Mouse (Mus musculus) midbrain, embryonic 13.5 days (tissue): ENCODE results near the gene Mfsd6. TPM values are rescaled to one million over a fixed set of nuclear protein-coding genes. Genes with fewer than 3 reads are reported as not detected.

Experiments used
- ATAC-seq: fragments of 200-750 bp; cut with Nextera tagmentation; 2 replicates; pipeline ENCODE4 v1.8.0; 2017; ENCODE audit warnings: mild to moderate bottlenecking, moderate TSS enrichment, moderate library complexity
- H3K27ac ChIP-seq: fragments of 300-500 bp; sonication (generic); 2 replicates; pipeline ENCODE4 v1.5.1; 2015; ENCODE audit warnings: inconsistent platforms, mild to moderate bottlenecking, moderate library complexity
- H3K27me3 ChIP-seq: fragments of 300-500 bp; sonication (generic); 2 replicates; pipeline ENCODE4 v1.6.1; 2015; ENCODE audit warnings: mild to moderate bottlenecking, inconsistent platforms
- H3K36me3 ChIP-seq: fragments of 300-500 bp; sonication (generic); 2 replicates; pipeline ENCODE4 v1.6.1; 2015; ENCODE audit warnings: mild to moderate bottlenecking, inconsistent platforms
- H3K4me1 ChIP-seq: fragments of 300-500 bp; sonication (generic); replicated peaks from 2 replicates; pipeline ENCODE4 v1.6.1; 2015; ENCODE audit warnings: inconsistent platforms
- H3K4me2 ChIP-seq: fragments of 300-500 bp; sonication (generic); replicated peaks from 2 replicates; pipeline ENCODE4 v1.6.1; 2015; ENCODE audit warnings: moderate library complexity, mild to moderate bottlenecking, inconsistent platforms
- H3K4me3 ChIP-seq: fragments of 300-500 bp; sonication (generic); replicated peaks from 2 replicates; pipeline ENCODE4 v1.5.1; 2015; ENCODE audit warnings: mild to moderate bottlenecking, inconsistent platforms
- H3K9ac ChIP-seq: fragments of 300-500 bp; sonication (generic); replicated peaks from 2 replicates; pipeline ENCODE4 v1.6.1; 2015; ENCODE audit warnings: mild to moderate bottlenecking, inconsistent platforms
- H3K9me3 ChIP-seq: fragments of 300-500 bp; sonication (generic); 2 replicates; pipeline ENCODE4 v1.6.1; 2016; ENCODE audit warnings: mild to moderate bottlenecking, inconsistent platforms
- WGBS: fragments of 180-500 bp; shearing (Covaris S2); methylation state at CpG from one replicate; pipeline ENCODE4 v1.1.7; 2015; 5-methylcytosine and 5-hydroxymethylcytosine counted together
- polyA plus RNA-seq: library from polyadenylated mRNA; unstranded; fragments of >200 nt; fragmentation: Nextera tagmentation; extraction: Ambion mirVana; gene quantifications from 2 replicates; pipeline ENCODE4 v1.2.1, GENCODE M21; 2015

Mfsd6 gene
- polyA plus RNA-seq, 1 experiment from 2014 or later: 8.1 TPM

DNA sequence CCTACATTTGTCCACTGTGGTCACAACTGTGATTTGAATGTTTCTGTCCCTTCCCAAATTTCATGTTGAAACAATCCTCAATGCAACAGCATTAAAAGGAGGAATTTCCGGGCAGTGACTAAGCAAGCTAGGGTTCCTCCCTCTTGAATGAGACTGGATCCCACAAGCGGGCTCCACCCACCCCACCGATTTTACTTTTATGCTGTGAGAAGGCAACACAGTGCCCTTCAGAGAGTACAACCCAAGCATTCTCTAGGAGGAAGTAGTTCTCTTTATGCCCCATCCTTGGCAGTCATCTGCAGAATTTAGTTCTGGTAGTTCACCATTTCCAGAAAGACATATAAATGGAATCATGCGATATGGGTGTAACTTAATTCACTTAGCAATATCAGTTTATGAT, 6.9 kb upstream of the Mfsd6 start:
- no peak overlapping the region for H3K4me2 ChIP-seq
- no peak overlapping the region for H3K27ac ChIP-seq
- H3K9me3 ChIP-seq: no peaks in the 10 kb centered on the region
- no peak overlapping the region for H3K4me3 ChIP-seq
- 88% methylated on average over 4 of the region's 4 CpGs for WGBS
- ATAC-seq: no peak
- no peaks in the 10 kb centered on the region for H3K4me1 ChIP-seq
- 0 out of 2 replicates have a peak, but pooled peaks cover under 1% of the 10 kb centered on the region for H3K27me3 ChIP-seq
- H3K36me3 ChIP-seq: no peaks in the 10 kb centered on the region
- H3K9ac ChIP-seq: no peak overlapping the region

DNA sequence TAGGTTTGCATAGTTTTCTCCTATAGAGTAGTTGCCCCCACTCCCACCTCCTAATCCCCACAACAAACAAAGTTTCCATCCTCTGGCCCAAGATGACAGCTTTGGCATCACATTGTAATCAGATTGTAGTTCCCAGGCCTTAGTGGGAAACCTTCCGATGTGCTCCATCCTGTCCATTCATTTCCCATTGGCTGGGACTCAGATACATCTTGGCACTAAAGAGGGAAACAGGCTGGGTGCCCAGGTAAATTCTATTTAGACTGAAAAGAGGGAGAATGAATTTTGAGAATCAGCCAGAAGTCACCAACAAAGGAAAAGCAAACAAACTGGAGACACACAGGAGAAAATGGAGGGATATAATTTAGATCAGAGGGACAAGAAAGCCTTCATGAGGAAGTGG, 3.0 kb upstream of the Mfsd6 start:
- no peak overlapping the region for H3K4me2 ChIP-seq
- H3K4me3 ChIP-seq: no peak overlapping the region
- no peaks in the 10 kb centered on the region for H3K9me3 ChIP-seq
- H3K27me3 ChIP-seq: 0 out of 2 replicates have a peak, but pooled peaks cover 3% of the 10 kb centered on the region
- H3K4me1 ChIP-seq: peaks cover 17% of the 10 kb centered on the region
- H3K9ac ChIP-seq: no peak overlapping the region
- H3K36me3 ChIP-seq: no peaks in the 10 kb centered on the region
- no peak overlapping the region for H3K27ac ChIP-seq
- 83% methylated on average over 1 of the region's 1 CpGs for WGBS
- no peak for ATAC-seq

- no peak for ATAC-seq
- no peaks in the 10 kb centered on the region for H3K9me3 ChIP-seq
- H3K27me3 ChIP-seq: 0 out of 2 replicates have a peak, but pooled peaks cover 3% of the 10 kb centered on the region
- H3K27ac ChIP-seq: no peak overlapping the region
- no peaks in the 10 kb centered on the region for H3K36me3 ChIP-seq
- 94% methylated on average over 5 of the region's 5 CpGs for WGBS
- H3K9ac ChIP-seq: no peak overlapping the region
- H3K4me3 ChIP-seq: no peak overlapping the region
- H3K4me2 ChIP-seq: no peak overlapping the region
- peaks cover 20% of the 10 kb centered on the region for H3K4me1 ChIP-seq
Observed at GRCm38 (mm10) chr1:52728857-52729489, 1.7 kb upstream of the Mfsd6 start.

GRCm38 (mm10) chr1:52726371-52727055, 749 bp downstream of the Mfsd6 start:
- H3K9ac ChIP-seq: peak overlapping the region; percentile 94
- H3K9me3 ChIP-seq: no peaks in the 10 kb centered on the region
- H3K4me1 ChIP-seq: peaks cover 20% of the 10 kb centered on the region
- 0% methylated on average over 51 of the region's 56 CpGs for WGBS
- 0 out of 2 replicates have a peak, but pooled peaks cover 3% of the 10 kb centered on the region for H3K27me3 ChIP-seq
- H3K36me3 ChIP-seq: no peaks in the 10 kb centered on the region
- peak overlapping the region; percentile 81 for H3K4me2 ChIP-seq
- ATAC-seq: peak; percentile 83
- H3K4me3 ChIP-seq: peak overlapping the region; percentile 87
- peak overlapping the region; percentile 92 for H3K27ac ChIP-seq

GRCm38 (mm10) chr1:52722586-52722985, 4.7 kb downstream of the Mfsd6 start:
- peaks cover 20% of the 10 kb centered on the region for H3K4me1 ChIP-seq
- H3K36me3 ChIP-seq: no peaks in the 10 kb centered on the region
- ATAC-seq: no peak
- no peak overlapping the region for H3K27ac ChIP-seq
- no peak overlapping the region for H3K9ac ChIP-seq
- H3K4me2 ChIP-seq: no peak overlapping the region
- WGBS: 73% methylated on average over 4 of the region's 4 CpGs
- H3K27me3 ChIP-seq: no peaks in the 10 kb centered on the region
- no peak overlapping the region for H3K4me3 ChIP-seq
- H3K9me3 ChIP-seq: no peaks in the 10 kb centered on the region

- H3K4me1 ChIP-seq: peaks cover 13% of the 10 kb centered on the region
- H3K4me2 ChIP-seq: no peak overlapping the region
- no peak overlapping the region for H3K4me3 ChIP-seq
- no peaks in the 10 kb centered on the region for H3K36me3 ChIP-seq
- H3K9me3 ChIP-seq: no peaks in the 10 kb centered on the region
- WGBS: 64% methylated on average over 5 of the region's 5 CpGs
- ATAC-seq: no peak
- no peak overlapping the region for H3K27ac ChIP-seq
- no peaks in the 10 kb centered on the region for H3K27me3 ChIP-seq
- no peak overlapping the region for H3K9ac ChIP-seq
Observed at GRCm38 (mm10) chr1:52719096-52719495, 8.2 kb downstream of the Mfsd6 start.

DNA sequence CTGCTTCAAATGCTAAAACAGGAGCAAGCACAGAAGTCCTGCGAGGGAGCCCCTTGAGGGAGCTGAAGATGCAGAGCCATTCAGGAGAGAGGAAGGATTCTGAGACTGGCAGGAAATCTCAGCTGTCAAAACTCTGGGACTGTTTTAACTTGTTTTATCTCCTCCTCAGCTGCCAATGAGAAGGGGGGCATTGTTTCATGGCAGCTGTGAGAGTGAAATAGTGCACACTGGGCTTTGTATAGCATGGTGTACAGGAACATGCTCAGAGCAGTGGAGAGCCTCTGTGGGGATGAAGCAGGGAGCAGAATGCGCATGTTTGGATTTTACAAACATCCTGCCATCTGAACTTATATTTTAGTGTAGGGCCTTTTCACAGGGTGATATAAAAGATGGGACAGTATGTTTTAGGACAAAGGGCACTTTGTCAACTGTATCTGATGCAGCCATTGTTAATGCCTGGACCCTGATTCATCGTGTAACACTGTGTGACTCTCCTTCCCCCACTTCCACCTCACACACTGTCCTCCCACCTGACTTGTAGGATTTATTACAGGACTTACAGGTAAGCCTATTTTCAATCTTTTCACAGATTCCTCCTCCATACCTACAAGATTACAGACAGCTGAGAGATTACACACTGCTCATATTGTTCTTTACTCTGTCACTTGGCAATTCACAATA, 9.1 kb downstream of the Mfsd6 start:
- no peak overlapping the region for H3K4me2 ChIP-seq
- H3K9me3 ChIP-seq: no peaks in the 10 kb centered on the region
- peak; percentile 63; the same call in 1 of the 2 replicates for ATAC-seq
- WGBS: 72% methylated on average over 3 of the region's 3 CpGs
- H3K4me1 ChIP-seq: peaks cover 17% of the 10 kb centered on the region
- H3K27me3 ChIP-seq: no peaks in the 10 kb centered on the region
- no peak overlapping the region for H3K4me3 ChIP-seq
- H3K9ac ChIP-seq: no peak overlapping the region
- H3K36me3 ChIP-seq: no peaks in the 10 kb centered on the region
- peak overlapping the region; percentile 25; the same call in 1 of the 2 replicates for H3K27ac ChIP-seq

GRCm38 (mm10) chr1:52714451-52714850, 12.8 kb downstream of the Mfsd6 start:
- WGBS: 33% methylated on average over 1 of the region's 1 CpGs
- H3K4me1 ChIP-seq: peaks cover 17% of the 10 kb centered on the region
- H3K36me3 ChIP-seq: no peaks in the 10 kb centered on the region
- H3K9ac ChIP-seq: no peak overlapping the region
- ATAC-seq: no peak
- H3K27me3 ChIP-seq: no peaks in the 10 kb centered on the region
- no peaks in the 10 kb centered on the region for H3K9me3 ChIP-seq
- no peak overlapping the region for H3K27ac ChIP-seq
- no peak overlapping the region for H3K4me3 ChIP-seq
- H3K4me2 ChIP-seq: no peak overlapping the region

DNA sequence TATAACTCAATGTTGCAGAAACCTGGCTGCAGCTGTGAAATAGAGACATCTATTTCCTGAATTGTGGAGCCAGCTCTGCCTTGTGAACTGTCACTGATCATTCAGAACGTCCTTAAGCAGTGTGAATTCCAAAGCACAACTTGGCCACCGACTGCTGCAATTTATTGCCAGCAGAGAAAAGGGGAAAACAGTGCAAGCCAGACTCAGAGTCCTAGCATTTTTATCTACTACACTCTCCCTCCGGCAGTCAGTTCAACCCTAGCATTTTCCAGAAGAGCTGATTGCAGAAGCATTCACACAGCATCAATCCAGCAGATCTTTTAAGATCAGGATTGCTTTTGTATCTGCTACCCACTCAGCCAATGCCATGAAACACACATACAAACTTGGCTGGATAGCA, 13.2 kb downstream of the Mfsd6 start:
- ATAC-seq: no peak
- H3K27ac ChIP-seq: no peak overlapping the region
- no peaks in the 10 kb centered on the region for H3K27me3 ChIP-seq

DNA sequence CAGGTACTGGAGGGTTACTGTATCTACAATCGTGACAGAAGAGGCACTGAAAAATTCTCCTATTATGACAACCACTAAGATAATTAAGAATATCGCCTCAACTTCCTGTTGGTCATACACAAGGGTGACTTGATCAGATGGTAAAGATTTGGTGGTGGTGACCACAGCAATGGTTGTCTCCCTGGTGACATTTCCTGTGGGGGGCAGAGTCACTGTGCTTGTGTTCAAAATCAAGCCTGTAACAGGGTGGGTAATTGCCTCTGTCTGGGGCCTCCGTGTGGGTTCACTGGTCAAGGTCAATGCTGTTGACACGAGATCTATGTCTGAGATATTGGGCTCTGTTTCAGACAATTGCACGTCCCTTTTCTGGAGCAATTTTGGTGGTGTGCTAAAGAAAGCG, 18.5 kb downstream of the Mfsd6 start:
- no peaks in the 10 kb centered on the region for H3K9me3 ChIP-seq
- no peak overlapping the region for H3K4me2 ChIP-seq
- H3K4me3 ChIP-seq: no peak overlapping the region
- no peak overlapping the region for H3K9ac ChIP-seq
- ATAC-seq: no peak
- H3K27ac ChIP-seq: no peak overlapping the region
- peaks cover 17% of the 10 kb centered on the region for H3K36me3 ChIP-seq
- H3K27me3 ChIP-seq: no peaks in the 10 kb centered on the region
- H3K4me1 ChIP-seq: peaks cover 1% of the 10 kb centered on the region; the same call in 1 of the 2 replicates
- 93% methylated on average over 6 of the region's 6 CpGs for WGBS

More for the DNA sequence above, 13.2 kb downstream of the Mfsd6 start:
- Histone ChIP-seq H3K4me2 (no peak overlapping the region), H3K9ac (no peak overlapping the region), H3K4me3 (no peak overlapping the region), H3K9me3 (no peaks in the 10 kb centered on the region), H3K4me1 (peaks cover 17% of the 10 kb centered on the region), H3K36me3 (peaks cover 4% of the 10 kb centered on the region)
- 48% methylated on average over 3 of the region's 3 CpGs for WGBS

- Histone ChIP-seq H3K4me2 (no peak overlapping the region), H3K4me1 (no peaks in the 10 kb centered on the region), H3K27me3 (no peaks in the 10 kb centered on the region), H3K4me3 (no peak overlapping the region), H3K27ac (no peak overlapping the region), H3K36me3 (peaks cover 17% of the 10 kb centered on the region), H3K9ac (no peak overlapping the region), H3K9me3 (no peaks in the 10 kb centered on the region)
- no peak for ATAC-seq
- 86% methylated on average over 3 of the region's 3 CpGs for WGBS
Observed at GRCm38 (mm10) chr1:52707030-52707429, 20.2 kb downstream of the Mfsd6 start.
